Mouse (Mus musculus) right cerebral cortex, postnatal 36 days (tissue): Measurements from ENCODE around the gene Resp18.
A peak's percentile ranks its signal among the peaks of the same experiment; 100 is the strongest.
"Not testable (repeated sequence)": the region's sequence is repeated elsewhere in the genome, so short reads cannot be mapped to it uniquely, and the experiment has no call there.

Source experiments
- DNase-seq, 2 experiments: peaks; one replicate each; pipeline ENCODE4 v3.0.0; 2022; ENCODE audit warnings: low spot score in 2 of 2, mixed read lengths in 1 of 2

Resp18 gene

GRCm38 (mm10) chr1:75236117-75237050, 41.8 kb downstream of the Resp18 start, which contains the start of gene Dnajb2:
Gene Dnajb2, plus strand, starts transcription at chr1:75236406.
- DNase-seq, result peak; percentile 77 to 83

GRCm38 (mm10) chr1:75234606-75235005, 43.6 kb downstream of the Resp18 start:
- peak in 1 of 2 experiments; percentile 72 for DNase-seq

- not testable (repeated sequence) for DNase-seq
Measured at GRCm38 (mm10) chr1:75232489-75232888, 45.7 kb downstream of the Resp18 start.

- DNase-seq, result no peak
Measured at GRCm38 (mm10) chr1:75231664-75232152, 46.5 kb downstream of the Resp18 start, which contains the start of gene A630095N17Rik. Gene A630095N17Rik, minus strand, starts transcription at chr1:75232102.

GRCm38 (mm10) chr1:75231224-75231623, 47.0 kb downstream of the Resp18 start:
- no peak for DNase-seq

- no peak for DNase-seq
Measured at GRCm38 (mm10) chr1:75230335-75230994, 47.8 kb downstream of the Resp18 start.

- no peak for DNase-seq
Measured at GRCm38 (mm10) chr1:75229158-75229557, 49.1 kb downstream of the Resp18 start.

GRCm38 (mm10) chr1:75227653-75228052, 50.6 kb downstream of the Resp18 start:
- DNase-seq, result no peak

GRCm38 (mm10) chr1:75226138-75226537, 52.1 kb downstream of the Resp18 start:
- no peak for DNase-seq

GRCm38 (mm10) chr1:75225473-75225872, 52.7 kb downstream of the Resp18 start:
- no peak for DNase-seq

- no peak for DNase-seq
Measured at GRCm38 (mm10) chr1:75223532-75223931, 54.7 kb downstream of the Resp18 start.

- no peak for DNase-seq
Measured at GRCm38 (mm10) chr1:75222926-75223325, 55.3 kb downstream of the Resp18 start.
